Mouse (Mus musculus) intestine, postnatal 0 days (tissue): ENCODE results near the gene Fbxw4. TPM values are rescaled to one million over a fixed set of nuclear protein-coding genes. Genes with fewer than 3 reads are reported as not detected.

Source experiments
- ATAC-seq: fragments of 200-750 bp; cut with Nextera tagmentation; 2 replicates; pipeline ENCODE4 v1.8.0; 2017; ENCODE audit warnings: mild to moderate bottlenecking, moderate TSS enrichment, moderate library complexity
- H3K27ac ChIP-seq: fragments of 300-500 bp; sonication (generic); 2 replicates; pipeline ENCODE4 v1.5.1; 2014; ENCODE audit warnings: mild to moderate bottlenecking, low read depth, low read length, moderate library complexity
- H3K27me3 ChIP-seq: fragments of 300-500 bp; sonication (generic); replicated peaks from 2 replicates; pipeline ENCODE4 v1.6.1; 2014; ENCODE audit warnings: low read length, mixed read lengths; ENCODE audit not compliant: control insufficient read depth, insufficient read depth
- H3K36me3 ChIP-seq: fragments of 300-500 bp; sonication (generic); 2 replicates; pipeline ENCODE4 v1.6.1; 2014; ENCODE audit warnings: mild to moderate bottlenecking, moderate library complexity; ENCODE audit not compliant: control insufficient read depth, insufficient read depth
- H3K4me1 ChIP-seq: fragments of 300-500 bp; sonication (generic); replicated peaks from 2 replicates; pipeline ENCODE4 v1.6.1; 2014; ENCODE audit warnings: antibody characterized with exemption, low read length, mixed read lengths; ENCODE audit not compliant: control insufficient read depth, insufficient read depth
- H3K4me2 ChIP-seq: fragments of 300-500 bp; sonication (generic); replicated peaks from 2 replicates; pipeline ENCODE4 v1.6.1; 2014; ENCODE audit warnings: low read depth, mild to moderate bottlenecking, moderate library complexity
- H3K4me3 ChIP-seq: fragments of 300-500 bp; sonication (generic); 2 replicates; pipeline ENCODE4 v1.5.1; 2014; ENCODE audit warnings: low read depth, low read length
- H3K9ac ChIP-seq: fragments of 300-500 bp; sonication (generic); 2 replicates; pipeline ENCODE4 v1.6.1; 2014; ENCODE audit warnings: mild to moderate bottlenecking, low read depth, low read length
- H3K9me3 ChIP-seq: fragments of 300-500 bp; sonication (generic); 2 replicates; pipeline ENCODE4 v1.6.1; 2016; ENCODE audit warnings: mixed run types; ENCODE audit not compliant: control insufficient read depth
- CTCF ChIP-seq: sonication (generic); IDR thresholded peaks from 2 replicates; pipeline ENCODE4 v1.5.1; 2016; ENCODE audit warnings: low read depth, mild to moderate bottlenecking, control low read depth, antibody characterized with exemption, moderate library complexity
- WGBS: fragments of 180-500 bp; shearing (Covaris S2); extraction: QIAGEN DNeasy Blood & Tissue Kit; methylation state at CpG from one replicate; pipeline ENCODE4 v1.1.7; 2014; 5-methylcytosine and 5-hydroxymethylcytosine counted together
- polyA plus RNA-seq: library from polyadenylated mRNA; unstranded; fragments of >200 nt; fragmentation: Nextera tagmentation; extraction: Ambion mirVana; gene quantifications from 2 replicates; pipeline ENCODE4 v1.2.1, GENCODE M21; 2015

Gene Fbxw4
- polyA plus RNA-seq, 1 experiment from 2014 or later = 2.6 TPM

GRCm38 (mm10) chr19:45596434-45596833, 63.7 kb downstream of the Fbxw4 start:
- 79% methylated on average over 6 of the region's 6 CpGs for WGBS
- Histone ChIP-seq H3K27me3 (no peaks in the 10 kb centered on the region), H3K9me3 (no peaks in the 10 kb centered on the region), H3K4me3 (no peak overlapping the region), H3K9ac (no peak overlapping the region), H3K36me3 (no peaks in the 10 kb centered on the region; the same call in 1 of the 2 replicates), H3K4me2 (no peak overlapping the region), H3K4me1 (no peaks in the 10 kb centered on the region), H3K27ac (no peak overlapping the region)
- ATAC-seq = no peak
- no peak for TF ChIP-seq CTCF

- no peaks in the 10 kb centered on the region for H3K9me3 ChIP-seq
- 66% methylated on average over 7 of the region's 7 CpGs for WGBS
- H3K4me3 ChIP-seq = no peak overlapping the region
- TF ChIP-seq CTCF = no peak
- no peak overlapping the region for H3K9ac ChIP-seq
- H3K27me3 ChIP-seq = no peaks in the 10 kb centered on the region
- H3K36me3 ChIP-seq = no peaks in the 10 kb centered on the region; the same call in 1 of the 2 replicates
- H3K4me1 ChIP-seq = no peaks in the 10 kb centered on the region
- no peak overlapping the region for H3K4me2 ChIP-seq
- no peak overlapping the region for H3K27ac ChIP-seq
- no peak for ATAC-seq
Observed at GRCm38 (mm10) chr19:45596019-45596418, 64.1 kb downstream of the Fbxw4 start.

GRCm38 (mm10) chr19:45595481-45595880, 64.6 kb downstream of the Fbxw4 start:
- Histone ChIP-seq H3K36me3 (no peaks in the 10 kb centered on the region; the same call in 1 of the 2 replicates), H3K9me3 (no peaks in the 10 kb centered on the region), H3K27ac (no peak overlapping the region), H3K27me3 (no peaks in the 10 kb centered on the region), H3K4me1 (no peaks in the 10 kb centered on the region), H3K9ac (no peak overlapping the region), H3K4me3 (no peak overlapping the region), H3K4me2 (no peak overlapping the region)
- 93% methylated on average over 6 of the region's 6 CpGs for WGBS
- no peak for ATAC-seq
- no peak for TF ChIP-seq CTCF

- ATAC-seq = no peak
- H3K36me3 ChIP-seq = no peaks in the 10 kb centered on the region
- no peaks in the 10 kb centered on the region for H3K4me1 ChIP-seq
- H3K27ac ChIP-seq = no peak overlapping the region
- TF ChIP-seq CTCF = no peak
- H3K9me3 ChIP-seq = no peaks in the 10 kb centered on the region
- no peak overlapping the region for H3K4me2 ChIP-seq
- H3K27me3 ChIP-seq = no peaks in the 10 kb centered on the region
- no peak overlapping the region for H3K9ac ChIP-seq
- no peak overlapping the region for H3K4me3 ChIP-seq
- 92% methylated on average over 7 of the region's 7 CpGs for WGBS
Observed at GRCm38 (mm10) chr19:45594079-45594478, 66.0 kb downstream of the Fbxw4 start.

GRCm38 (mm10) chr19:45592916-45593315, 67.2 kb downstream of the Fbxw4 start:
- WGBS = 95% methylated on average over 9 of the region's 9 CpGs
- no peak overlapping the region for H3K4me3 ChIP-seq
- no peaks in the 10 kb centered on the region for H3K4me1 ChIP-seq
- no peak overlapping the region for H3K4me2 ChIP-seq
- no peak overlapping the region for H3K9ac ChIP-seq
- H3K9me3 ChIP-seq = no peaks in the 10 kb centered on the region
- H3K27me3 ChIP-seq = no peaks in the 10 kb centered on the region
- H3K27ac ChIP-seq = no peak overlapping the region
- H3K36me3 ChIP-seq = peaks cover 8% of the 10 kb centered on the region; the same call in 1 of the 2 replicates
- no peak for TF ChIP-seq CTCF
- ATAC-seq = no peak

- ATAC-seq = no peak
- H3K27ac ChIP-seq = no peak overlapping the region
- no peaks in the 10 kb centered on the region for H3K9me3 ChIP-seq
- H3K4me1 ChIP-seq = no peaks in the 10 kb centered on the region
- no peak overlapping the region for H3K9ac ChIP-seq
- no peaks in the 10 kb centered on the region for H3K27me3 ChIP-seq
- no peak overlapping the region for H3K4me3 ChIP-seq
- peaks cover 9% of the 10 kb centered on the region; the same call in 1 of the 2 replicates for H3K36me3 ChIP-seq
- 60% methylated on average over 7 of the region's 7 CpGs for WGBS
- no peak overlapping the region for H3K4me2 ChIP-seq
- TF ChIP-seq CTCF = no peak
Observed at GRCm38 (mm10) chr19:45591704-45592103, 68.4 kb downstream of the Fbxw4 start.

GRCm38 (mm10) chr19:45589761-45590160, 70.4 kb downstream of the Fbxw4 start:
- no peaks in the 10 kb centered on the region for H3K27me3 ChIP-seq
- no peak overlapping the region for H3K27ac ChIP-seq
- H3K4me3 ChIP-seq = no peak overlapping the region
- H3K9ac ChIP-seq = no peak overlapping the region
- no peaks in the 10 kb centered on the region for H3K9me3 ChIP-seq
- H3K36me3 ChIP-seq = peaks cover 9% of the 10 kb centered on the region; the same call in 1 of the 2 replicates
- no peak overlapping the region for H3K4me2 ChIP-seq
- no peaks in the 10 kb centered on the region for H3K4me1 ChIP-seq
- TF ChIP-seq CTCF = no peak
- ATAC-seq = no peak
- 93% methylated on average over 6 of the region's 6 CpGs for WGBS
